Mouse (Mus musculus): ENCODE measurements around the gene Olfr1508. TPM values are rescaled to one million over a fixed set of nuclear protein-coding genes. Genes with fewer than 3 reads are reported as not detected.
"Not testable (repeated sequence)": the region's sequence is repeated elsewhere in the genome, so short reads cannot be mapped to it uniquely, and the experiment has no call there.

The Olfr1508 gene
- polyA plus RNA-seq, 1 experiment = not detected

GRCm38 (mm10) chr14:52414273-52414672, 53.0 kb downstream of the Olfr1508 start, which contains the start of gene Olfr1510:
TSS of gene Olfr1510 (minus strand) at chr14:52414373.
- DNase-seq = no peak
- H3K27ac ChIP-seq (ENCODE audit: control insufficient read depth, insufficient read depth, low read length) = no peak within 1 kb of the TSS
- no peaks in the 10 kb centered on the region for H3K36me3 ChIP-seq (ENCODE audit: control insufficient read depth, insufficient read depth, low read length)
- no peak within 1 kb of the TSS for H3K4me3 ChIP-seq (ENCODE audit: control insufficient read depth, insufficient read depth, low read length)
- TF ChIP-seq POLR2A (IDR thresholded peaks at IDR 0.05; ENCODE audit: control insufficient read depth, extremely low read depth, insufficient read depth, low read length, poor library complexity) (no peak), CTCF (IDR thresholded peaks at IDR 0.05; ENCODE audit: borderline replicate concordance, control insufficient read depth, extremely low read depth, insufficient read depth, low read length, poor library complexity) (no peak)
- H3K4me1 ChIP-seq (replicated peaks; ENCODE audit: control insufficient read depth, insufficient read depth, low read length) = peaks cover 8% of the 10 kb centered on the region
- 97% methylated on average over 3 of the region's 3 CpGs for WGBS
- H3K27me3 ChIP-seq (ENCODE audit: control insufficient read depth, insufficient read depth, low read length) = no peaks in the 10 kb centered on the region

DNA sequence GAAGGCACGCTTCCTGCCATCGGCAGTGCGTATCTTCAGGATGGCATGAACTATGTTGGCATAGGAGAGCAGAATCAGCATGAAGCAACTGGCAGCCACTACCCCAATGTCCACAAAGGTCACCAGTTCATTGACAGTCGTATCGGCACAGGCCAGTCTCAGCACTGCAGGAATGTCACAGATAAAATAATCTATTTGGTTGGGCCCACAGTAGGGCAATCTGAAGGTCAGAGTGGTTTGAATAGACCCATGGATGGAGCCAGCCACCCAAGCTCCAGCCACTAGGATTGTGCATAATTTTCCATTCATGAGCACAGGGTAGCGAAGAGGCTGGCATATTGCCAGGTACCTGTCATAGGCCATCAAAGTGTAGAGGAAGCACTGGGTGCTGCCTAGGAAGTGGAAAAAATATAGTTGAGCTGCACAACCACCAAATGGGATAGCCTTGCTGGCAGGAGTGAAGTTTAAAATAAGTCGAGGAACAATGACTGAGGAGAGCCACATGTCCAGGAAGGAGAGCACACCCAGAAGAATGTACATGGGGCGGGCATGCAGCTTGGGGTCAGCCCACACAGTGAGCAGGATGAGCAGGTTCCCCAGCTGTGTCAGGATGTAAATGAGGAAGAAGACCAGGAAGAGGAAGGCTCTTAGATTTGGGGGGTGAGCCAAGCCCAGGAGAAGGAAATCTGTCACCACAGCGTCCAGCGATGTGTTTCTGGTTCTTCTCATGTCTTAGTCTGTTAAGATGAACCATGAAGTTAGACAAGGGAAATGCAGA, 57.0 kb downstream of the Olfr1508 start:
- not testable (repeated sequence) for H3K27ac ChIP-seq (ENCODE audit: control insufficient read depth, insufficient read depth, low read length); H3K36me3 ChIP-seq (ENCODE audit: control insufficient read depth, insufficient read depth, low read length); H3K27me3 ChIP-seq (ENCODE audit: control insufficient read depth, insufficient read depth, low read length); DNase-seq; H3K4me3 ChIP-seq (ENCODE audit: control insufficient read depth, insufficient read depth, low read length); H3K4me1 ChIP-seq (replicated peaks; ENCODE audit: control insufficient read depth, insufficient read depth, low read length)
- 56% methylated on average over 8 of the region's 10 CpGs for WGBS

Other genes with a start within 250 kb of the Olfr1508 start
- gene Chd8, start 209.7 kb downstream of the Olfr1508 start, polyA plus RNA-seq (2012; rRNA removed) = 66.6 and 70.2 TPM in 2 replicates
- 73.5 and 96.7 TPM in 2 replicates for gene Tox4, start 188.3 kb downstream of the Olfr1508 start, polyA plus RNA-seq (2012; rRNA removed)
- gene Rab2b, start 187.9 kb downstream of the Olfr1508 start, polyA plus RNA-seq (2012; rRNA removed) = 12.8 and 15.3 TPM in 2 replicates
- gene Mettl3, start 162.4 kb downstream of the Olfr1508 start, polyA plus RNA-seq (2012; rRNA removed) = 51.4 and 54.2 TPM in 2 replicates
- 23.3 and 24.7 TPM in 2 replicates for gene Sall2, start 138.7 kb downstream of the Olfr1508 start, polyA plus RNA-seq (2012; rRNA removed)
- gene Olfr1513, start 111.1 kb downstream of the Olfr1508 start, polyA plus RNA-seq (2012; rRNA removed) = not detected in 2 replicates
- 0.04 TPM in 1 of 2 replicates, not detected in the other for gene Olfr1512, start 88.3 kb downstream of the Olfr1508 start, polyA plus RNA-seq (2012; rRNA removed)
- not detected in 2 replicates for gene Olfr1511, start 70.1 kb downstream of the Olfr1508 start, polyA plus RNA-seq (2012; rRNA removed)
- gene Olfr1510, start 53.1 kb downstream of the Olfr1508 start, polyA plus RNA-seq (2012; rRNA removed) = not detected in 2 replicates
- gene Olfr1509, start 24.5 kb downstream of the Olfr1508 start, polyA plus RNA-seq (2012; rRNA removed) = not detected in 2 replicates
- 0.28 and 0.52 TPM in 2 replicates for gene Olfr1507, start 28.3 kb upstream of the Olfr1508 start, polyA plus RNA-seq (2012; rRNA removed)